Mouse (Mus musculus) ovary, postnatal 36 days (tissue): ENCODE measurements around the gene Otud7a.

Experiments used
- DNase-seq: peaks from one replicate; pipeline ENCODE4 v3.0.0; 2022; ENCODE audit warnings: low spot score, mixed read lengths

Gene Otud7a

GRCm38 (mm10) chr7:63444484-63445345, at the start of gene Otud7a:
Gene Otud7a, plus strand, starts transcription at chr7:63444751.
- peak; percentile 45 for DNase-seq

- no peak for DNase-seq
Observed at GRCm38 (mm10) chr7:63405988-63406387, 38.6 kb upstream of the Otud7a start.

- no peak for DNase-seq
Observed at GRCm38 (mm10) chr7:63445346-63445700, 772 bp downstream of the Otud7a start.

GRCm38 (mm10) chr7:63446951-63447350, 2.4 kb downstream of the Otud7a start:
- no peak for DNase-seq

- DNase-seq, result no peak
Observed at GRCm38 (mm10) chr7:63455228-63455627, 10.7 kb downstream of the Otud7a start.

GRCm38 (mm10) chr7:63462234-63462633, 17.7 kb downstream of the Otud7a start:
- DNase-seq, result no peak

- no peak for DNase-seq
Observed at GRCm38 (mm10) chr7:63462684-63463083, 18.1 kb downstream of the Otud7a start.

GRCm38 (mm10) chr7:63466729-63467128, 22.2 kb downstream of the Otud7a start:
- DNase-seq, result no peak

GRCm38 (mm10) chr7:63468258-63468657, 23.7 kb downstream of the Otud7a start:
- DNase-seq, result no peak

GRCm38 (mm10) chr7:63483091-63483490, 38.5 kb downstream of the Otud7a start:
- no peak for DNase-seq

- DNase-seq, result no peak
Observed at GRCm38 (mm10) chr7:63497051-63497547, 52.5 kb downstream of the Otud7a start.

- no peak for DNase-seq
Observed at GRCm38 (mm10) chr7:63504202-63504601, 59.7 kb downstream of the Otud7a start.

- DNase-seq, result no peak
Observed at GRCm38 (mm10) chr7:63508079-63508478, 63.5 kb downstream of the Otud7a start.

- DNase-seq, result no peak
Observed at GRCm38 (mm10) chr7:63509825-63510224, 65.3 kb downstream of the Otud7a start.

- DNase-seq, result no peak
Observed at GRCm38 (mm10) chr7:63511458-63511857, 66.9 kb downstream of the Otud7a start.

- no peak for DNase-seq
Observed at GRCm38 (mm10) chr7:63512561-63512960, 68.0 kb downstream of the Otud7a start.

- no peak for DNase-seq
Observed at GRCm38 (mm10) chr7:63516141-63516895, 71.8 kb downstream of the Otud7a start.

- no peak for DNase-seq
Observed at GRCm38 (mm10) chr7:63520299-63520698, 75.7 kb downstream of the Otud7a start.

GRCm38 (mm10) chr7:63522403-63522802, 77.9 kb downstream of the Otud7a start:
- no peak for DNase-seq

- DNase-seq, result no peak
Observed at GRCm38 (mm10) chr7:63523051-63523450, 78.5 kb downstream of the Otud7a start.

GRCm38 (mm10) chr7:63540293-63540692, 95.7 kb downstream of the Otud7a start:
- no peak for DNase-seq

GRCm38 (mm10) chr7:63554457-63554856, 109.9 kb downstream of the Otud7a start:
- DNase-seq, result no peak

- no peak for DNase-seq
Observed at GRCm38 (mm10) chr7:63556324-63556723, 111.8 kb downstream of the Otud7a start.
